Mouse (Mus musculus) thymus, postnatal 10 days (tissue): Measurements from ENCODE around the gene H2-T22.
"Not testable (repeated sequence)": the region's sequence is repeated elsewhere in the genome, so short reads cannot be mapped to it uniquely, and the experiment has no call there.

ENCODE experiments used
- DNase-seq, 2 experiments: peaks; one replicate each; pipeline ENCODE4 v3.0.0; 2021; ENCODE audit warnings: low spot score in 2 of 2

The H2-T22 gene

GRCm38 (mm10) chr17:36042610-36043169 lies at the start of gene H2-T22, which contains the start of gene Gm6034:
TSS of gene H2-T22 (minus strand) at chr17:36042747.
TSS of gene Gm6034 (plus strand) at chr17:36042961.
- peak; percentile 79 to 84 for DNase-seq

- not testable (repeated sequence) for DNase-seq
Measured at GRCm38 (mm10) chr17:36091933-36092332, 49.4 kb upstream of the H2-T22 start.

GRCm38 (mm10) chr17:36085976-36086375 lies 43.4 kb upstream of the H2-T22 start:
- DNase-seq: peak; percentile 71 to 72

- peak; percentile 38 to 42 for DNase-seq
Measured at GRCm38 (mm10) chr17:36083870-36084451, 41.4 kb upstream of the H2-T22 start.

GRCm38 (mm10) chr17:36083266-36083869 lies 40.8 kb upstream of the H2-T22 start:
- peak in 1 of 2 experiments; percentile 17 for DNase-seq

- DNase-seq: peak in 1 of 2 experiments; percentile 3
Measured at GRCm38 (mm10) chr17:36082519-36083232, 40.1 kb upstream of the H2-T22 start.

- not testable (repeated sequence) for DNase-seq
Measured at GRCm38 (mm10) chr17:36081901-36082300, 39.4 kb upstream of the H2-T22 start.

GRCm38 (mm10) chr17:36060829-36061228 lies 18.3 kb upstream of the H2-T22 start:
- peak; percentile 93 to 100 for DNase-seq

- DNase-seq: not testable (repeated sequence)
Measured at GRCm38 (mm10) chr17:36058362-36058761, 15.8 kb upstream of the H2-T22 start, which contains the start of gene Gm11127. TSS of gene Gm11127 (minus strand) at chr17:36058371.

- not testable (repeated sequence) for DNase-seq
Measured at GRCm38 (mm10) chr17:36057927-36058326, 15.4 kb upstream of the H2-T22 start.

GRCm38 (mm10) chr17:36043286-36043685 lies 739 bp upstream of the H2-T22 start:
- no peak for DNase-seq

- not testable (repeated sequence) for DNase-seq
Measured at GRCm38 (mm10) chr17:36042055-36042454, 492 bp downstream of the H2-T22 start.

GRCm38 (mm10) chr17:36040604-36041003 lies 1.9 kb downstream of the H2-T22 start:
- DNase-seq: not testable (repeated sequence)

GRCm38 (mm10) chr17:36036126-36036525 lies 6.4 kb downstream of the H2-T22 start:
- not testable (repeated sequence) for DNase-seq

- DNase-seq: peak; percentile 75 to 77
Measured at GRCm38 (mm10) chr17:36035010-36035638, 7.4 kb downstream of the H2-T22 start.

- not testable (repeated sequence) for DNase-seq
Measured at GRCm38 (mm10) chr17:36034524-36034923, 8.0 kb downstream of the H2-T22 start.

GRCm38 (mm10) chr17:36032351-36032875 lies 10.1 kb downstream of the H2-T22 start, which contains the start of gene H2-T23:
TSS of gene H2-T23 (minus strand) at chr17:36032855.
- DNase-seq: peak; percentile 61 to 64

- peak; percentile 36 to 65 for DNase-seq
Measured at GRCm38 (mm10) chr17:36031583-36032331, 10.8 kb downstream of the H2-T22 start.

GRCm38 (mm10) chr17:36030703-36031582 lies 11.6 kb downstream of the H2-T22 start:
- not testable (repeated sequence) for DNase-seq
